Mouse (Mus musculus) heart, postnatal 0 days (tissue): ENCODE measurements around the gene Gadd45gip1.

Experiments
- CTCF ChIP-seq: IDR thresholded peaks from 2 replicates; pipeline ENCODE4 v1.5.1; 2016; ENCODE audit warnings: antibody characterized with exemption, control low read depth, low read depth
- EP300 ChIP-seq: IDR thresholded peaks from 2 replicates; pipeline ENCODE4 v1.6.1; 2016; ENCODE audit warnings: antibody characterized with exemption, low read depth

DNA sequence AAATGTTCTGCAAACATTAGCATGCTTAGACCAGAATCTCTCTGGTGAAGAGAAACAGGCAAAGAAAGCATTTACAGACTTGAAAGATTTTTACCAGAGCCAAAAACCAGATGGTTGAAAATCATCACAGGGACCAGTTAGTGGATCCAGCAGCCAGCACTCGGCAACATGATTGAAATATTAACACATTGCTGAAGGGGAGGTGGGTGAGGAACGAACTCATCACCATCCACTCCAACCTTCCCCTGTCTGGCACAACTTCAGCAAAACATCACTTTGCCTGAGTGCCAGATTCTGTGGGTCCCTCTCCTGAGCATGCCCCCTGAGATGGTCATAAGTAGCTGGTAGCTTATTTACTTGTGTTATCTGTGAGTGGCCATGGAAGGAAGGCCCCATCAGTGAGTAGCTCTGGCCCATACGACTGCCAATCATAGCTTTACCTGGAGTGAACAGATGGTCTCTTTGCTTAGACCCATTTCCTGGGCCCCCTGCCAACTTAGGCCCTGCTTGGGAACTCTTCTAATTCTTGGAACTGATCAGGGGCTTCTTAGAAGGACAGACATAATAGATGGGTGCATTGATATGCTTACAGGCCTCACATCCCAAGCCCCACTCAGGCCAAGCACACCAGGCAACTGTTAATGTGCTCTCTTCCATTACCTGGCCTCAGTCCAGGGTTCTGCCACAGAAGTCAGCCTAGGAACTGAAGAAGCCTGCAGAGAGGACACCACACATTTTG, 46.1 kb downstream of the Gadd45gip1 start:
- TF ChIP-seq CTCF (no peak), EP300 (no peak)
